Mouse (Mus musculus): ENCODE measurements at regions not wholly inside any gene's neighbourhood (a gene's known extent, or its start where the extent isn't known, plus 50 kb on each side); places are given as distances from the start of the nearest gene placed in this dataset.

GRCm38 (mm10) chr12:12765055-12765454 is 176.7 kb downstream of the Mycn start:
- DNase-seq: no peak

GRCm38 (mm10) chr12:12764586-12764985 is 177.1 kb downstream of the Mycn start:
- no peak for DNase-seq

DNA sequence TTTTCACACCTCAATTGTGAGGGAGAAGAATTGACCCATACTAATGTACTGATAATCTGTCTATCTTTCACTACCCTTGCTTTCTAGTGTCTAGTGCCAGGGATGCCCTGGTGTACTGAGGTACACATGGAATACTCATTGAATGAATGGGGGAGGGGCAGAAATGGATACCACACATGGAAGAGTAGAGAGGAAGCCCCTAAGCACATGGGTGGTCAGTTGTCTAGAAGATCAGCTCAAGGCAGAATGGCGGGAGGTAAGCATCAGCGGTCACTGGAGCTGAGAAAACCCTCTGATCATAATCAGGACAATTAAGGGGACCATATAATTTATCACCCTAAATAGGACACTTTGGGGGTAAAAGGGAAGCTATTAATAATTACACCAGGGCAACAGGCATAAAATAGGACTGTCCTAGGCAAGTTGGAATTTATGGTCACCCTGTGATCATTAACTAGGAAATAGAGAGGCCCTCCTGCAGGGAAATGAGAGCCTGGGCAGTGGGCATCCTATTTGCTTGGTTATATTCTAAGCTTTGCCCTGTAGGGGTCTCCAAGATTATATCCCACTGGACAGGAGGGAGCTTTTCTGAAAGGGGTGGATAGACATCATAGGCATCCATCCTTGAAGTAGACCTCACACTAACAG is 185.3 kb downstream of the Mycn start:
- DNase-seq: no peak

DNA sequence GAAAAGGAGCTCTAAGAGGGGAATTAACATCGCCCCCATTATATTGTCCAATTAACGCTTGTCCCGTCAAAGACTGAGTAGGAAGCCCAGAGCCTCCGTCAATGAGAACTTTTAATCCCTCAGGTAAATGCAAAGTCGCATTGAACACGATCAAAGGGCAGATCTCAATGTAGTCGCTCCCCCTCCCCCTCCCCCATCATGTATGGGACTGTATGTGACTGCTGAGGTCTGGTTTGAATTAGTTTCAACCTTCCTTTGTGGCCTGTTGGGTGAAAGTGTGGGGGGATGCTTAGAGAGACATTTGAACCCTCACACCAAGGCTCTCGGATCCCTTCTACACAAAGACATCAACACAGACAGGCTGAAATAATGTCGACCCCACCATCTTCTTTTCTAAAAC is 187.9 kb downstream of the Mycn start:
- DNase-seq: no peak

DNA sequence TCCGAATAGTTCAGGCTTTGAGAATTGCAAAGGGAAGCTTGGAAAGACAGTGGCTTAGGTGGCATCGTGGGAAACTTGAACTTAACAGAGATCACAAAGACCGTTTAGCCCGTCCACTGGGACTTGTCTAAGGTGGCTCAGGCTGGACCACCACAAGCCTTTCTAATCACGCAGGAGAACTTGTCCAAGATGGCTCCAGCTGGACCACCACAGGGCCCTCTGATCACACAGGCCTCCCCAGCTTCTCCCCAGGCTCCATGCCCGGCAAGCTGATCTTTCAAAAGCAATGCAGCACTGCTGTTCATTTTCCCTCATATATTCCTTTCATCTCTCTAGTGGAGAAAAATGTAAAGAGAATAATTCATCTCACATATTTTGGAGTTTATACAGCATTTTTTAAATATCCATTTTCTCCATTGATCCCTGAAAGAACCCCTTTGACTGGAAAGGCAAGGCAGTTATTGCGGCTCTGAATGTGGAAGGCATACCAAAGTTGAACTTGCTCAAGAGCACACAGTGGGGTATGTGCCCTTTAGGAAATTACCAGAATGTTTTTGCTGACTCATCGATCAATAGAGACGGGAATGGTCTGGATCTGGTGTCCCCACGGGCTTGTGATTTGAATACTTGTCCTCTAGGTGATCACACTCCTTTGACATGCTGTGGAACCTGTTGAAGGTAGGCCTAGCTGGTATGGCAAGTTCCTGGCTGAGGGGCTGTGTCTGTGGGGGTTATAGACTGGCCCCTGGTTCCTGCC is 189.9 kb downstream of the Mycn start:
- DNase-seq: no peak

GRCm38 (mm10) chr12:12749690-12750089 is 192.0 kb downstream of the Mycn start:
- no peak for DNase-seq

DNA sequence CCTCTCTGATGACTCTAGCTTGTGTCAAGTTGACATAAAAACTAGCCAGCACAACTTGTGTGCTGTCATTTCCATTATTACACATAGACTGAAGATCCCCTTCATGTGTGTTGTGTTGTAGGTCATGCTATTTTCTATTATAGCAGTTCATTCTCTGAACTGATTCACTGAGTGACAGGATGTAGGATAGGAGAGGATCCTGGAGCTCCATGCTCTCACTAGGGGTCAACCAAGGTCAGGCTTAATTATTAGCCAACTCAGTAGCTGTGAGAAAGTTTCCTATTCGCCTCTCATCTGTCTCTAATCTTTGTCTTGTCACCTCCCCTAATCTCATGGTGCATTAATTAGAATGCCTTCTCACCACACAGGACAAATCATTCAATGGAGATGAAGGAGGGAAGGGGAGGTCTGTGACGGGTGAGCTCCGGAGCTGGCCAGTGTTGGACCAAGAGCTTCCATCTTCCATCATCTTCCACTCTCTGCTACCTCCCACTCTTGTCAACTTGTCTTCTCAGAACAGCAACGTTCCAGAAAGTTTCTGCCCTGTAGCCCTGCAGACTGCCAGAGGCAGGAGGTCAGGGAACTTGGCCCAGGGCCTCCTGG is 194.8 kb downstream of the Mycn start:
- DNase-seq: no peak

GRCm38 (mm10) chr12:12744492-12744891 is 197.2 kb downstream of the Mycn start:
- DNase-seq: no peak

- peak; percentile 33 to 42 for DNase-seq
These were observed 202.9 kb downstream of the Mycn start for GRCm38 (mm10) chr12:12738631-12739331.

DNA sequence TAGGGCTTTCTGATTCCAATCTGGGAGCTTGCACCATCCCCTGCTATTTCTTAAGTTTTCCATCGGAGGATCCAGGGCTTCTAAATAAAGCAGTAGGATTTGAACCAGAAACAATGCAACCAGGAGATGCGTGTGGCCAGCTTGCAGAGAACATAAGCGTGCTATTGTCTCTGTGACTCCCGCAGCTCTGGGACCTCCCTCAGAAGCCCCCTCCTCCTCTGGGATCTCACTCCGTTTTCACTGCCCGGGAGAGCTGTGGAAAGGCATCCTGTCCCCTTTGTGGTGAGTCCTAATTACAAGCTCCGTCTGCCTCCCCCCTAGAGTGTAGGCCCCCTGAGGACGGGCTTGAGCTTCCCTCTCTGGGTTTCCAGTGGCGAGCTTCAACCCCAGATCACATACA is 215.9 kb downstream of the Mycn start:
- no peak for DNase-seq

- no peak for DNase-seq
These were observed 216.6 kb downstream of the Mycn start for GRCm38 (mm10) chr12:12725075-12725474.

- DNase-seq: no peak
These were observed 217.8 kb downstream of the Mycn start for GRCm38 (mm10) chr12:12723724-12724487.

- DNase-seq: no peak
These were observed 218.6 kb downstream of the Mycn start for GRCm38 (mm10) chr12:12722982-12723661.

- DNase-seq: no peak
These were observed 225.0 kb downstream of the Mycn start for GRCm38 (mm10) chr12:12716691-12717090.

GRCm38 (mm10) chr12:12715956-12716669 is 225.6 kb downstream of the Mycn start:
- DNase-seq: no peak

DNA sequence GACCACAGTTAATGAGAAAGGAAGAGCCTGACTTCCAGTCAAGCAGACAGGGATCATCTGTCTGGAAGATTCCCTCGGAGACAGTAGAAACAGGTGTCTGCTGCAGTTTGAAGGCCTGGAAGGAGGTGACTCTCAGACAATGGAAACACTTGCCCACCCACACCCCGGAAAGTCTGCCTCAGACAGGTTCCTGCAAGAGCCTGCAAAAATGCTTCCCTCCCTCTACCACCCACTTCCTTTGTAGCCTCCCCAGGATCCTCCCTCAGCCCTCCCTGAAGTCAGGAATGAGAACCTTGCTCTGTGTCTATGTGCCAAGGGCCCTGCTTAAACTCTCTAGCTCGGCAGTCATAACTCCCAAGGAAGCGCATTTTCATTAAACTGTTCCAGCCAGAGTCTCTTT is 226.2 kb downstream of the Mycn start:
- no peak for DNase-seq

DNA sequence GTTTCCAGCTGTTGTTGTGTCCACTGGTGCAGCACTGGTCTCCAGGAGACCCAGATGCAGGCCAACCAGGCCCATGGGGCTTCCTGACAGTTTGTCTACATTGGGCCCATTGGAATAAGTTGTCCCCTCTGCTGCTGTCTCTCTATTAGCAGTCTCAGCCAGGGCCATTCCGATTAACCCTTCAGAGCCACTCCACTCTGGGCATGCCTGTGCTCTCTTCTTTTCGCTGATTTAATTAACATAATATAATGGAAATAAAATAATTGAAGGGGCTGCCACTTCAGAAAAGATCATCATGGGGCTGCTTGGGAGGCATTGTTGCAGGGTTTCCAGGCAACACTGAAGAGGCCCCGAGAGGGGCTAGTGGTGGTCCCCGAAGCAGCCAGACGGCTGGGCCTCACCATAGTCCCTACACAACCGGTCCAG is 231.5 kb downstream of the Mycn start:
- no peak for DNase-seq

DNA sequence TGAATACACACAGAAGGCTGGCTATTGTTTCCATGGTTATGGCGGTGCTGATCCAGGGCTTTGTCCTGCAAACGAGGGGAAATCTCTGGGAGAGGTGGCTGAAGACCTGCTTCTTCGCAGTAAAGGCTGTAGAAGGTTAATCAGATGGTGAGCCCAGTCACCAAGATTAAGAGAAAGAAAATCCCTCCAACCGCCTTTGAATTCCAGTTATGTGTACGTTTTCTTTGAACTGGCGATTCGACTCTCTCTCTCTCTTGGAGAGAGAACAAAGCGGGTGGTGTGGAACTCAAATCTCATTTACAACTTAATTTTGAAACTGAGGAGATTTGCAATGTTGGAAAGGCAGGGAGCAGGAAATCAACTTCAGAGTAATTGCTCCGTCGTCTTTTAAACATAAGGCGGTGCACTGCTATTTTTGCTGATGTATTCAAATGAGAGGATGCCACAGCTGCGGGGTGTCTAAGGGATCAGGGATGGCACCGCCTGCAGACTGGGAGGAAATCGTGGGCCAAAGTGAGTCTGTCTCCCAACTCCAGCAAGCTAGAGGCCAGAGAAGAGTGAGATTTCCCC is 232.7 kb downstream of the Mycn start:
- DNase-seq: no peak

DNA sequence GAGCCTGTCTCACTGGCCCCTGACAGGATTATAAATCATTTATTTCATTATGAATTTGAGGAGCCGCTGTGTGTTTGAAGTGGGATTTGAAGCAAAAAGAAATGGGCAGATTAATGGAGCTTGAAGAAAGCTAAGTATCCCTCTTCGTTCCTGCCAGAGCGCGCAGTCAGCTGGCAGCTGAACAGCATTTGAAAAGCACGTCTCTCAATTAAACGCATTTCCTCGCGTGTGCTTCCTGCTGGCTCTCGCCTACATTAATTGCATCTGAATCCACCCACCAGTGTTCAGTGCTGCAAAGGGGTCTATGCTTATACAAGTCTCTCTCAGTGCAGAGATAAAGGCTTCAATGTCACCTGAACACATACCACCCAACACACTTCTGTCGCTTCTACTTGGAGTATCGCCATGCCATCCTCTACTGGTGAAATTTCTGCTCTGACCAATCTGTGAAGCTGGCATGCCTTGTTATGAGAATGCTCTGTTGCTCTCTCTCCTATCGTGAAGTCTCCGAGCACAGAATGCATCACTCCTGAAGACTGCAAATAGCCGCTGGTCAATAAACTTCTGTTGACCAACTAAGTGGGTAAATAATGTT is 235.3 kb downstream of the Mycn start:
- no peak for DNase-seq

GRCm38 (mm10) chr12:12701735-12702134 is 240.0 kb downstream of the Mycn start:
- no peak for DNase-seq

All from kidney, postnatal 4 days (tissue).